Mouse (Mus musculus): Measurements from ENCODE around the gene Pm20d2. TPM values are rescaled to one million over a fixed set of nuclear protein-coding genes. Genes with fewer than 3 reads are reported as not detected.
A peak's percentile ranks its signal among the peaks of the same experiment; 100 is the strongest.

Gene Pm20d2
- polyA plus RNA-seq, 1 experiment from 2014 or later = 1.7 TPM

DNA sequence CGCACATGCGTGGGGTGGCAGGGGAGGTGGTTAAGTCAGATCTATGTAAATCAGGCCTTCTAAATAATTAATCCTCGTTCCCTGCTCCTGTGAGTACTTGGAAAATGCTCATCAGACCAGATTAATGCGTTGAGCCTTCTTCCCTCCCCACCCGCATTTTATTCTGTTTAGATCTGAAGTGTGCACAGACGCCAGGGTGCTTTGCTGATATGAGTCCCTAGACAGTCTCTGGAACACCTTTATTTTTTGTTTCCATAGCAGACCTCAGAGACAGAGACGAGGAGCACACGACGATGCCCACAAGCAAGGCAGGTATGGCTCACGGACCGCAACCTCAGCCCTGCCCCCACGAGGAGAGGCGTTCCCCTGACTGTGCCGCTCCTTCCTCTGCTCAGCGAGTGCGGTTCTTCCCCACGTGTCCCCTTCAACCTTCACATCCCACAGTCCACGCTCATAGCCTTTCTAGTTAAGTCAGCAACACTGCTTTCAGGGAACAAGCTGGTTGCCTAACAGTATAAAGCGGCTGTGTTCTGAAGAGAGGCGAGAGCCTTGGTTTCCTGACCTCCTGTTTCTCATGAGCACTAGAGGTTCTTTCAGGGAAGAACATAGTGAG, 42.8 kb downstream of the Pm20d2 start:
- peak; percentile 22 for DNase-seq (ENCODE audit: low spot score)
- WGBS = 28% methylated on average over 20 of the region's 20 CpGs
- Histone ChIP-seq H3K9ac (ENCODE audit: low read length) (no peak overlapping the region), H3K27me3 (ENCODE audit: control insufficient read depth, insufficient read depth, low read length) (no peaks in the 10 kb centered on the region), H3K4me1 (replicated peaks; ENCODE audit: control insufficient read depth, insufficient read depth) (no peaks in the 10 kb centered on the region), H3K9me3 (ENCODE audit: control insufficient read depth, low read length) (no peaks in the 10 kb centered on the region), H3K27ac (replicated peaks) (no peak overlapping the region), H3K4me3 (ENCODE audit: low read depth, low read length) (no peak overlapping the region), H3K4me2 (replicated peaks; ENCODE audit: low read depth) (0 out of 2 replicates have a peak overlapping the region, but pooled peaks have one; percentile 3), H3K36me3 (ENCODE audit: control insufficient read depth, insufficient read depth, low read length) (no peaks in the 10 kb centered on the region)
- ATAC-seq (ENCODE audit: low FRiP score, low TSS enrichment) = no peak
- no peak for TF ChIP-seq EP300 (optimal IDR thresholded peaks at IDR 0.05)
- no peak for TF ChIP-seq CTCF (IDR thresholded peaks at IDR 0.05; ENCODE audit: low read depth)

DNA sequence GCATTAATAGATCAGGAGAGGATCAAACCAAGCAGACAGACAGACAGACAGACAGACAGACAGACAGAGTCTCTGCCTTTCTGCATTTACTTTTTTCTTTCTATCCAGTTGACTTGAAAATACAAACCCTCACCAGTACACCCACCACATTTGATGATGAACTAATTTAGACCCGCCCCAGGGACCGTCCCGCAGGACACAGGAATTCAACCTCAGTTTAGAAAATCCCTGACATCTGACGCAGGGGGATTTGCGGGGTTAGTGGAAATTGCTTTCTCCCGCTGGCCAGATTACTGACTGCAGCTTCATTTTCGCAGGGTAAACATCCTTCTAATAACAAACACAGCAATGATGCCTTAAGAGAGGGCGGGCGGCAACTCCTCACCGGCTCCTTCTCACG, 57.3 kb downstream of the Pm20d2 start, which contains the start of gene Gabrr1:
Gene Gabrr1 (plus strand): TSS at position 301 of the 400 bp plus-strand sequence.
- Histone ChIP-seq H3K4me1 (replicated peaks; ENCODE audit: control insufficient read depth, insufficient read depth) (no peaks in the 10 kb centered on the region), H3K4me3 (ENCODE audit: low read depth, low read length) (no peak within 1 kb of the TSS), H3K27ac (replicated peaks) (no peak within 1 kb of the TSS), H3K9me3 (ENCODE audit: control insufficient read depth, low read length) (no peaks in the 10 kb centered on the region), H3K4me2 (replicated peaks; ENCODE audit: low read depth) (no peak within 1 kb of the TSS), H3K36me3 (ENCODE audit: control insufficient read depth, insufficient read depth, low read length) (no peaks in the 10 kb centered on the region), H3K9ac (ENCODE audit: low read length) (no peak within 1 kb of the TSS), H3K27me3 (ENCODE audit: control insufficient read depth, insufficient read depth, low read length) (no peaks in the 10 kb centered on the region)
- no peak for TF ChIP-seq EP300 (optimal IDR thresholded peaks at IDR 0.05)
- TF ChIP-seq CTCF (IDR thresholded peaks at IDR 0.05; ENCODE audit: low read depth) = no peak
- ATAC-seq (ENCODE audit: low FRiP score, low TSS enrichment) (no peak), DNase-seq (ENCODE audit: low spot score) (peak; percentile 10)
- WGBS = 58% methylated on average over 11 of the region's 11 CpGs

DNA sequence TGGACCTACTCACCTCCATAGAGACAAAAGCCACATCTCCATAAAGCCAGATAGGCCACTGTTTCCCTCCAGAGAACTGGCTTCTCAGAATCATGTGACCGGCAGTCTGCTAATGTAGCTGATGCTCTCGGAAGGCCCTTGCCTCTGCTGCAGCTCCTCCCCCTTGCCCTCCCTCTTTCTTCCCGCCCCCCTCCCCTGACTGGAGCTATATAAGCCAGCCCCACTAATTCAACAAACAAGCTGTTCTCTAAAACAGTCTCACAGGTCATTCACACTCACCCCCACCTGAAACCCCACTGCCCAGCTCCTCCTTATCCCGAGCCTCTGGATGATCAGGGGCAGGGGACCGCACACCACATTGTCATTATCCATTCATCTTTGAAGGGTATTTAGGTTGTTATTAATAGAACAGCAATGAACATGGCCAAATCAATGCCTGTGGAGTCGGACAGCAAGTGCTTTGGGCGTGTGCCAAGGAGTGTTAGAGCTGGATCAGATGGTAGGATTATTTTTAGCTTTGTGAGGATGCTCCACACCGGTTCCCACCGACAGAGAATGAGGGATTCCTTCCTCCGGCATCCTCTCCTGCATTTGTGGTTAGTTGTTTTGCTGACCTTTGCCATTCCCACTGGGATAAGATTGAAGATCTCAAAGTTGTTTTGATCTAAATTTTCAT, 64.0 kb downstream of the Pm20d2 start:
- ATAC-seq (ENCODE audit: low FRiP score, low TSS enrichment) = no peak
- TF ChIP-seq CTCF (IDR thresholded peaks at IDR 0.05; ENCODE audit: low read depth) (no peak), EP300 (optimal IDR thresholded peaks at IDR 0.05) (no peak)

DNA sequence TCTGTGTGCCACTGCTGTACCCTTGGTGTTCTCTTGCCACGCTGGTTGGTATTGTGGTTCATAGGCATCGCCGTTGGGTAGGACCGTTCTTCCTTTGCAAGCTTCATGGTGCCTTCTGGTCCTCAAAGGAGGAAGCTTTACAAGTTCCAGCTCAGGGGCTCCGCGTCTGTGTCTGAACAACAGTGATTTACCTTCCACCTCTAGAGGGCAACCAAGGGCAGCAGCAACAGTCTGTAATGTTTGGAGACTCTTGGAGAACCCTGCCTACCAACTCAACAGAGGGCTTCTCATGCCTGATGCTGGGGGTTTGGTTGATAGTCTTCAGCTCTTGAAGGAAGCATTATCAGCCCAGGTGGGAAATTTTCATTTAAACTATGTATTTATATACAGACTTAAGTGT, 65.0 kb downstream of the Pm20d2 start:
- no peak overlapping the region for H3K4me3 ChIP-seq (ENCODE audit: low read depth, low read length)

More for the DNA sequence above, 64.0 kb downstream of the Pm20d2 start:
- Histone ChIP-seq H3K27ac (replicated peaks) (no peak overlapping the region), H3K9ac (ENCODE audit: low read length) (no peak overlapping the region), H3K27me3 (ENCODE audit: control insufficient read depth, insufficient read depth, low read length) (no peaks in the 10 kb centered on the region), H3K4me1 (replicated peaks; ENCODE audit: control insufficient read depth, insufficient read depth) (no peaks in the 10 kb centered on the region), H3K4me2 (replicated peaks; ENCODE audit: low read depth) (no peak overlapping the region), H3K36me3 (ENCODE audit: control insufficient read depth, insufficient read depth, low read length) (no peaks in the 10 kb centered on the region), H3K4me3 (ENCODE audit: low read depth, low read length) (no peak overlapping the region), H3K9me3 (ENCODE audit: control insufficient read depth, low read length) (no peaks in the 10 kb centered on the region)
- no peak for DNase-seq (ENCODE audit: low spot score)
- WGBS = 54% methylated on average over 10 of the region's 10 CpGs

More for the DNA sequence above, 65.0 kb downstream of the Pm20d2 start:
- Histone ChIP-seq H3K27ac (replicated peaks) (no peak overlapping the region), H3K36me3 (ENCODE audit: control insufficient read depth, insufficient read depth, low read length) (no peaks in the 10 kb centered on the region), H3K27me3 (ENCODE audit: control insufficient read depth, insufficient read depth, low read length) (no peaks in the 10 kb centered on the region), H3K9me3 (ENCODE audit: control insufficient read depth, low read length) (no peaks in the 10 kb centered on the region), H3K4me2 (replicated peaks; ENCODE audit: low read depth) (no peak overlapping the region), H3K9ac (ENCODE audit: low read length) (no peak overlapping the region), H3K4me1 (replicated peaks; ENCODE audit: control insufficient read depth, insufficient read depth) (no peaks in the 10 kb centered on the region)
- DNase-seq (ENCODE audit: low spot score) = peak; percentile 37
- ATAC-seq (ENCODE audit: low FRiP score, low TSS enrichment) = no peak
- TF ChIP-seq CTCF (IDR thresholded peaks at IDR 0.05; ENCODE audit: low read depth) = peak; percentile 77
- no peak for TF ChIP-seq EP300 (optimal IDR thresholded peaks at IDR 0.05)
- 76% methylated on average over 6 of the region's 6 CpGs for WGBS

Other genes starting within 250 kb of the Pm20d2 start
- gene Ankrd6, start 238.9 kb downstream of the Pm20d2 start, polyA plus RNA-seq (2015; fragmentation: Nextera tagmentation; extraction: Ambion mirVana) = 2.2 and 2.3 TPM in 2 replicates
- gene Rragd, start 206.7 kb downstream of the Pm20d2 start, polyA plus RNA-seq (2015; fragmentation: Nextera tagmentation; extraction: Ambion mirVana) = 1.7 and 2.8 TPM in 2 replicates
- 35.1 TPM in 2 replicates for gene Ube2j1, start 158.3 kb downstream of the Pm20d2 start, polyA plus RNA-seq (2015; fragmentation: Nextera tagmentation; extraction: Ambion mirVana)
- 0.05 and 0.12 TPM in 2 replicates for gene Gabrr2, start 126.7 kb downstream of the Pm20d2 start, polyA plus RNA-seq (2015; fragmentation: Nextera tagmentation; extraction: Ambion mirVana)
- not detected in 2 replicates for gene Gabrr1, start 57.2 kb downstream of the Pm20d2 start, polyA plus RNA-seq (2015; fragmentation: Nextera tagmentation; extraction: Ambion mirVana)
- gene Srsf12, start 19.3 kb upstream of the Pm20d2 start, polyA plus RNA-seq (2015; fragmentation: Nextera tagmentation; extraction: Ambion mirVana) = 2.2 and 2.6 TPM in 2 replicates
- 69.3 and 76.2 TPM in 2 replicates for gene Pnrc1, start 100.4 kb upstream of the Pm20d2 start, polyA plus RNA-seq (2015; fragmentation: Nextera tagmentation; extraction: Ambion mirVana)
- gene Rngtt, start 120.6 kb upstream of the Pm20d2 start, polyA plus RNA-seq (2015; fragmentation: Nextera tagmentation; extraction: Ambion mirVana) = 9.2 and 9.6 TPM in 2 replicates

All from stomach, postnatal 0 days (tissue).